Mouse (Mus musculus): ENCODE data around the gene Cul7. TPM values are rescaled to one million over a fixed set of nuclear protein-coding genes. Genes with fewer than 3 reads are reported as not detected.
A peak's percentile ranks its signal among the peaks of the same experiment; 100 is the strongest.

Cul7 gene
- polyA plus RNA-seq (2016; fragmentation: Nextera tagmentation; extraction: Ambion mirVana) = 42.0 and 45.2 TPM in 2 replicates

DNA sequence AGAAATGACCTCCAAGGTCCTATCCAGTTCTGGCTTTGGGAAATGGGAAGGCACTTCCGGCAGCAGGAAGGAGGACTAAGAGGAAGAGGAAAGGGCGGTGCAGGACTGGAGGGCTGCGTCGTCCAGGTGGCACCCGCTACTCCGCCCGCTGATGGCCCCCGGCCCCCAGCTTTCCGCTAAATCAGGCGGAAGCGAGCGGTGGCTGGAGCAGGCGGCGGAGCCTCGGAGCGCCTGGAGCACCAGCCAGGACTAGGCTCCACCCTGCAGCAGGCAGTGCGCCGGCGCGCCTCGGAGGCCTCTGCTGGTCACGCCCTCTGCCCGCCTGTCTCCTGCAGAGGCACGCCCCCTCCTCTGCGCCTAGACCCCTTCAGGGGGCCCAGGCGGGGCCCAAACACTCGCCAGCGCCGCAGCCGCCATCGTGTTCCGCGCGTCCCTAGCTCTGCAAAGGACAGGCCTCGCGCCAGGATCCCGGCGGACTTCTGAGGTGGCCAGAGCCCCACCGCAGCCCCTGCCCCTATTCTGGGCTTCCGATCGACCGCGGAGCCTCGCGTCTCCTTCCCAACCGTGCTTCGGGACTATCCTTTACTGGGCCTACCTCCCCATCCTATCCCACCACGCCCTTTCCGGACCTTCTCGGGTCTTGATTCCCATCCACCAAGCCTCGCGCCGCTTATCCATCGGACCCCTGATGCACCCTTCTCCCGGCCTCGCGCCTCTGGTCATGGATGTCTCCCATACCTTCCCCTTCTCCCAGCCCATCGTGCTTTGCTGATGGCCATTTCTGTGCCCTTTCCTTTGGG lies at the start of gene Cul7:
Cul7 (plus strand) TSS at position 106 of the 800 bp plus-strand sequence.
- H3K27me3 ChIP-seq (replicated peaks) = no peaks in the 10 kb centered on the region
- WGBS = under 1% methylated on average over 58 of the region's 58 CpGs
- ATAC-seq (ENCODE audit: low FRiP score, low read depth) = peak; percentile 89
- H3K4me1 ChIP-seq = peaks cover 46% of the 10 kb centered on the region
- peak within 1 kb of the TSS; percentile 92 for H3K27ac ChIP-seq
- no peaks in the 10 kb centered on the region for H3K9me3 ChIP-seq
- H3K36me3 ChIP-seq = peaks cover 44% of the 10 kb centered on the region
- peak within 1 kb of the TSS; percentile 67 for H3K4me3 ChIP-seq
- peak within 1 kb of the TSS; percentile 91 for H3K4me2 ChIP-seq (replicated peaks)
- H3K9ac ChIP-seq = peak within 1 kb of the TSS; percentile 92

DNA sequence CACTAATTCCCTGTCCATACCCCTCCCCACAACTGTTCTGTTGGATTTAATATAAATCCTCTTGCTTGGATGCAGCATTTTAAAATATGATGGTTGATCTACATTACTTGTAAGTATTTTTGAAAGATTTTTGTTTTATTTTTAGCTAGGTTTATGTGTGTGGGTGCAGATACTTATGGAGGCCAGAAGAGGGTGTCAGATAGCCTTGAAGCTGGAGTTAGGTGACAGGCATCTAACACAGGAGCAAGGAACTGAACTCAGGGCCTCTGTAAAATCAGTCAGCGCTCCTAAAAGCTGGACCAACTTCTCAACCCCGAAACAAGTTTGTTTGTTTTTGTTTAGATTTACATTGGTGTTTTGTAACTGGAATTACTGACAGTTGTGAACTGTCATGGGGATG lies 49.6 kb upstream of the Cul7 start:
- H3K27ac ChIP-seq = no peak overlapping the region
- 96% methylated on average over 2 of the region's 2 CpGs for WGBS
- no peaks in the 10 kb centered on the region for H3K27me3 ChIP-seq (replicated peaks)
- H3K9me3 ChIP-seq = no peaks in the 10 kb centered on the region
- H3K4me3 ChIP-seq = no peak overlapping the region
- no peak for ATAC-seq (ENCODE audit: low FRiP score, low read depth)
- H3K9ac ChIP-seq = no peak overlapping the region
- H3K36me3 ChIP-seq = peaks cover 8% of the 10 kb centered on the region; the same call in 1 of the 2 replicates
- H3K4me1 ChIP-seq = peaks cover 17% of the 10 kb centered on the region
- no peak overlapping the region for H3K4me2 ChIP-seq (replicated peaks)

DNA sequence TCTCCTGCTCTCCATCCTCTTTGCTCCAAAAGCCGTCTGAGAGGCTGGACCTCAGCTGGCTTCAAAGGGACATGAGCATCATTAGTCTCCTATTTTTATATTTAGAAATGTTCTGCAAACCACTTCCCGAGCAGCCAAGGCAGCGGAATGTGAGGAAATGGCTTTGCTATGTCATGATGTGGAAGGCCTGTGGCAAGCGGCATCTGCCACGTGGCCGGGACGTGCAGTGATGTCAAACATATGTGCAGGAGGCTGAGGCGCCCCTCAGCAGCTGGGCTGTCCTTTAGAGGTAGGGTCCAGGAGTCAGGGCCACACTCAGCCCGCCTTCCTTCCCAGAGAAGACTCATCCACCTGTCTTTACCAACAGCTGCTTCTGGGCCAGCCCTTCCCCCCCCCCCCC lies 47.9 kb upstream of the Cul7 start:
- no peak overlapping the region for H3K4me3 ChIP-seq
- no peak overlapping the region for H3K4me2 ChIP-seq (replicated peaks)
- no peak for ATAC-seq (ENCODE audit: low FRiP score, low read depth)
- no peak overlapping the region for H3K27ac ChIP-seq
- no peaks in the 10 kb centered on the region for H3K27me3 ChIP-seq (replicated peaks)
- 0 out of 2 replicates have a peak, but pooled peaks cover 4% of the 10 kb centered on the region for H3K36me3 ChIP-seq
- no peaks in the 10 kb centered on the region for H3K9me3 ChIP-seq
- WGBS = 72% methylated on average over 9 of the region's 9 CpGs
- H3K9ac ChIP-seq = no peak overlapping the region
- peaks cover 18% of the 10 kb centered on the region for H3K4me1 ChIP-seq

DNA sequence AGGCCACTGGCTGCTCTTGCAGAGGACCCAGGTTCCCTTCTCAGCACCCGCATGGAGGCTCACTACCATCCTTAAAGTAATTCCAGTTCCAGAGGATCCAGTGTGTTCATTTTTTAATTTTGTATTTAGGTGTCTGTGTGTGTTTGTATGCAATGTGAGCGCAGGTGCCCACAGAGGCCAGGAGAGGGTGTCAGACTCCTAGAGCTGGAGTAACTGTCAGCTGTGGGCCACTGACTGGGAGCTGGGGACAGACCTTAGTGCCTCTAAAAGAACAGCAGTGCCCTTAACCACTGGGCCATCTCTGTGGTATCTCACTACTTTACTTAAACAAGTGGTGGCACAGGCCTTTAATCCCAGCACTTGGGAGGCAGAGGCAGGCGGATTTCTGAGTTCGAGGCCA lies 46.9 kb upstream of the Cul7 start:
- H3K4me3 ChIP-seq = no peak overlapping the region
- H3K9ac ChIP-seq = no peak overlapping the region
- H3K4me2 ChIP-seq (replicated peaks) = no peak overlapping the region
- WGBS = 94% methylated on average over 4 of the region's 4 CpGs
- ATAC-seq (ENCODE audit: low FRiP score, low read depth) = no peak
- peaks cover 18% of the 10 kb centered on the region for H3K4me1 ChIP-seq
- no peaks in the 10 kb centered on the region for H3K36me3 ChIP-seq
- no peaks in the 10 kb centered on the region for H3K9me3 ChIP-seq
- no peaks in the 10 kb centered on the region for H3K27me3 ChIP-seq (replicated peaks)
- H3K27ac ChIP-seq = no peak overlapping the region

DNA sequence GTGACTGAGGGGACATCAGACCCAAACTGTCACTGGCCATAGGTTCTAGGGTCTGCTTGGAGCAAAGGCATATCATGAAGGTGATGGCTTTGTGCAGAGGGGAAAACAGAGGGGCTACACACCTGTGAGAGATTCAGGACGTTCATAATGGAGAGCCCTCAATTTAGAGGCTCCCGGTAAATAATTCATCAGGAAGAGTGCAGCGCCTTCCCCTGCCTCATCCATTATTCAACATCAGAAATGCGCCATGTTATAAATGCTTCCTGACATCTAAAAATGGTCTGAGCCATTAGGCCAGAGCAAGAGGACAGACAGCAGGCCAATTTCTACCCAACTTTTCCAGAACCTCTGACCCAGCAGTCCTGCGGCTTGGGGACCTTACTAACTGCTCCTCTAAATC lies 45.0 kb upstream of the Cul7 start:
- WGBS = 45% methylated on average over 5 of the region's 5 CpGs
- H3K4me1 ChIP-seq = peaks cover 26% of the 10 kb centered on the region
- no peak overlapping the region for H3K9ac ChIP-seq
- H3K4me2 ChIP-seq (replicated peaks) = 0 out of 2 replicates have a peak overlapping the region, but pooled peaks have one; percentile 28
- H3K27ac ChIP-seq = 0 out of 2 replicates have a peak overlapping the region, but pooled peaks have one; percentile 42
- H3K4me3 ChIP-seq = no peak overlapping the region
- ATAC-seq (ENCODE audit: low FRiP score, low read depth) = no peak
- H3K9me3 ChIP-seq = no peaks in the 10 kb centered on the region
- no peaks in the 10 kb centered on the region for H3K27me3 ChIP-seq (replicated peaks)
- no peaks in the 10 kb centered on the region for H3K36me3 ChIP-seq

DNA sequence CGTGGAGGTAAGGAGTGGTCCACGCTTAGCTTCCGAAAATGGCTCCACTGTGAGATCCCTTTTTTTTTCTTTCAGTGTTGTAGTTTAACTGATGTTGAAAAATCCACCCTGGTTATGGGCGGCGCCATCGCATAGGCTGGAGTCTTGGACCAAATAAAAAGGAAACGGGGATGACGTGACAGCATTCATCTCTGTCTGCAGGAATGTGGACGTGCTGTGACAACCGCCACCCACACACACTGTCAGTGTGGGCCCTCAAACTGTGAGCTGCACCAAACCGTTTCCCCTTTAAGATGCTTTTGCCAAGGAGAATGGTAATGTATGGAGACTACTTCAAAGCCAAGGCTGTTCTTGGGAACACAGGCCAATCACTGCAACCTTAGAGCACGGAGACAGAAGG lies 44.1 kb upstream of the Cul7 start:
- Histone ChIP-seq H3K9me3 (no peaks in the 10 kb centered on the region), H3K4me2 (replicated peaks) (no peak overlapping the region), H3K9ac (no peak overlapping the region), H3K4me1 (peaks cover 30% of the 10 kb centered on the region), H3K4me3 (no peak overlapping the region), H3K36me3 (no peaks in the 10 kb centered on the region), H3K27me3 (replicated peaks) (no peaks in the 10 kb centered on the region), H3K27ac (no peak overlapping the region)
- WGBS = 84% methylated on average over 12 of the region's 12 CpGs
- ATAC-seq (ENCODE audit: low FRiP score, low read depth) = no peak

DNA sequence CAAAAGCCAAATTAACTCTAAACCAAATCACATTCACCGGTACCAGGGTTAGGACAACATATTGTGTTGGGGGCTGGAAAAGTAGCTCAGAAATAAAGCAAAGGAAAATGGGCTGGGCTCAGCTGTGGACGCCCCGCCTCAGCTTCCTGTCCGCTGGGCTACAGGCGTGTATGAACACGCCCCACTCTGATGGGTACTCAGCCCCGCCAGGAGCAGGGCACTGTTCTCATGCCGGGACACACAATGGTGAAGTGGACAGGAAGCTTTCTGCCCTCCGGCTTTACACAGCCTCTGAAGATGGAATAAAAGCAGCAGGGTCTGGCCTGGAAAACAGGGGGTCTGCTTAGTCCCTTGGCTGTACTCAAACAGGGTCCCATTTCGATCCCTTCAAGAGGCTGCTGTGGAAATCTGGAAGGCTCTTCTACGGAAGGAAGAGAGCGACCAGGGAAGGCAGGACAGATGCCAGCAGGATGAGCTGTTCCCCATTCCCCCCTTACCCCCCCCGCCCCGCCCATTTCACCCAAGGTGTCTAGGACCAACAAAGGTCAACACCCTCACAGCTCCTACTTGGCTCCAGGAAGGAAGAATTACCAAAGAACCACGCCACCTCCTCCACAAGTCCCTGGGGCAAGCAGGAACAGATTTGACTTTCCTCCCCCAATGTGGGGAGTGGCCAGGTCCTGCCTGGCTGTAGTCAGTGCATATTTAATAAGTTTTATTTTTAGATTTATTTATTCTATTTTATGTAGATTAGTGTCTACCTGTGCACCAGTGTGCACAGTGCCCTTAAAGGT lies 40.2 kb upstream of the Cul7 start:
- 46% methylated on average over 15 of the region's 15 CpGs for WGBS
- no peaks in the 10 kb centered on the region for H3K9me3 ChIP-seq
- no peak overlapping the region for H3K9ac ChIP-seq
- H3K36me3 ChIP-seq = no peaks in the 10 kb centered on the region
- peaks cover 44% of the 10 kb centered on the region for H3K4me1 ChIP-seq
- no peaks in the 10 kb centered on the region for H3K27me3 ChIP-seq (replicated peaks)
- no peak overlapping the region for H3K4me3 ChIP-seq
- peak overlapping the region; percentile 3; the same call in 1 of the 2 replicates for H3K4me2 ChIP-seq (replicated peaks)
- H3K27ac ChIP-seq = no peak overlapping the region
- no peak for ATAC-seq (ENCODE audit: low FRiP score, low read depth)

DNA sequence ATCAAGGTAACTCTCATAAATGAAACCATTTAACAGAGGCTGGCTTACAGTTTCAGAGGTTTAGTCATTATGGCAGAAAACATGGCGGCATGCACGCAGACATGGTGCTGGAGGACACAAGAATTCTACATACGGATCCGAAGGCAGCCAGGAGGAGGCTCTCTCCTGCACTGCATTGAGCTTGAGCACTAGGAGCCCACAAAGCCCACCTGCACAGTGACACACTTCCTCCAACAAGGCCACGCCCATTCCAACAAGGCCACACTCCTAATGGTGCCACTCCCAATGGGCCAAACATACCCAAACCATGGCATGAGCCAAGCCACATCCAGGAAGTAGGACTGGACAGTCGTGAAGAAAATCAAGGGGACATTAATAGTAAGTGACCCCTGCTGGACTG lies 38.8 kb upstream of the Cul7 start:
- Histone ChIP-seq H3K9me3 (no peaks in the 10 kb centered on the region), H3K27me3 (replicated peaks) (no peaks in the 10 kb centered on the region), H3K27ac (no peak overlapping the region), H3K4me2 (replicated peaks) (no peak overlapping the region), H3K4me1 (peaks cover 38% of the 10 kb centered on the region), H3K9ac (no peak overlapping the region), H3K36me3 (no peaks in the 10 kb centered on the region), H3K4me3 (no peak overlapping the region)
- no peak for ATAC-seq (ENCODE audit: low FRiP score, low read depth)
- 93% methylated on average over 6 of the region's 6 CpGs for WGBS

DNA sequence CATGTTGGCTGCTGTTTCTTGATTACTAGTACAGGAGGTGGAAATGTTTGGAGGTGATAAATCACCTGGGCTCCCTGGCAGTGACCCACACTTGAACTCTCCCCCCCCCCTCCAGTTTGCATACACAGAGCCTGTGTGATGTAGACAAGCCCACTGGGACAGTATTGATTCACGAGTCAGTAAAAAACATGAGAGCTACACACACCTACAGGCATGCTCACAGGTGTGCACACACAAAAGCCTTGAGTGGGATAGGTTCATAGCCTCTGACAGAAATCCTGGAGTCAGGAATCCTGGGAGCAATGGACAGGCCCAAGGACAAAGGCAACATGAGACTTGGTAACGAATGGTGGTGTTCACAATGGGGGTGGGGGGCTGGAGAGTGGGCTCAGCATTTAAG lies 37.9 kb upstream of the Cul7 start:
- no peak overlapping the region for H3K27ac ChIP-seq
- 42% methylated on average over 2 of the region's 2 CpGs for WGBS
- peaks cover 43% of the 10 kb centered on the region for H3K4me1 ChIP-seq
- 0 out of 2 replicates have a peak overlapping the region, but pooled peaks have one; percentile 14 for H3K4me2 ChIP-seq (replicated peaks)
- no peaks in the 10 kb centered on the region for H3K27me3 ChIP-seq (replicated peaks)
- ATAC-seq (ENCODE audit: low FRiP score, low read depth) = no peak
- H3K9me3 ChIP-seq = no peaks in the 10 kb centered on the region
- no peaks in the 10 kb centered on the region for H3K36me3 ChIP-seq
- no peak overlapping the region for H3K9ac ChIP-seq
- no peak overlapping the region for H3K4me3 ChIP-seq

DNA sequence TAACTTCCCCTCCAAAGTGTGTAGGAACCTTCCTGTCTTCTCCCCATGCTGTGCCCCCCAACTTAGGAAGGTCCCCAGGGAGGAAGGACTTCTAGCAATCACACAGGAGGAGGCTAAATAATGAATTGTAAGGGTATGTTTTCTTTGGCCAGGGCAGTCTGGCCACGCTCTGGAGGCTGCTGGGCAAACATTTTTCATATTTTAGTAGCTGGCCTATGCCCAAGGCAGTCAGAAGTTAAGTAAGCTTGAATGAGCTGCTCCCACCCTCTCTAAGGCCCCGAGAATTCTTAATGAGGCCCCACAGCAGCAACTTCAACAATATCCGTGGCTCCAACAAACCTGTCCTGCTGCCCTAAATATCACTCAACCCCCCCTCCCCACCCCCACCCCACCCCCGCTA lies 37.3 kb upstream of the Cul7 start:
- 17% methylated on average over 4 of the region's 4 CpGs for WGBS
- H3K27ac ChIP-seq = no peak overlapping the region

DNA sequence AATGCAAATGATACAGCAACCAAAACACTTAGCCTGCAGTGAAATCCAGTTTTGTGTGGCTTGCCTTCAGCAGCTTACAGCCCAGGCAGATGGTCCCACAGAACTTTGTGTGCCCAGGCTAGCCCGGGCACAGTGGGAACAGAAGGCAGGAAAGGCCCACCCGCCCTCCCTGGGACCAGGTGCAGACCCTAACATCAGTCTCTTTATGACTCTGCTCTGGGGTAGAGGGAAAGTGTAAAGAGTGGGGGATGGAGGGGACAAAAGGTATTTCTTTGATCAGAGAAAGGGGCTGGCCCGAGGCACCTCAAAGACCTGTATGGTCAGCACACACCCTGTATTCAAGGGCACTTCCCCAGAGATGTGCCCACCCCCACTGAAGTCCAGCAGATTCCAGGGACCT lies 36.9 kb upstream of the Cul7 start:
- no peak for ATAC-seq (ENCODE audit: low FRiP score, low read depth)

More for the DNA sequence above, 37.3 kb upstream of the Cul7 start:
- Histone ChIP-seq H3K9ac (no peak overlapping the region), H3K4me3 (no peak overlapping the region), H3K36me3 (no peaks in the 10 kb centered on the region), H3K27me3 (replicated peaks) (no peaks in the 10 kb centered on the region), H3K4me1 (peaks cover 49% of the 10 kb centered on the region), H3K4me2 (replicated peaks) (0 out of 2 replicates have a peak overlapping the region, but pooled peaks have one; percentile 14), H3K9me3 (no peaks in the 10 kb centered on the region)
- ATAC-seq (ENCODE audit: low FRiP score, low read depth) = no peak

DNA sequence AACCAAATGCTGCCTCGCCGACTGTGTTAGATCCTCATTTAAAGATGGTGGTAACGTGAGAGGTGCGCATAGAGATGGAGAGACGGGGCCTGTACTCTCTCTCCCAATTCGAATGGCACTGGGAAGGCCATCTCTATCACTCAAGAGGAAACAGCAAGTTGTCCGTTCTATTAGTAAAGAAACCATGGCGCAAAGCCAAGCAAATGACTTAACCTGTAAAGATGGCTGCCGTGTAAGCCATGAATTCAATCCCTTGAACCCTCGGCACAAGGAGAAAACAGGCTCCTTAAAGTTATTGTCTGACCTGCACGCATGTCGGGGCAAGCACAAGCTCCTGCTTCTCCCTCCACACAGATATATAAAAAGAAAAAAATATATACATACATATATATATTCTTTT lies 32.3 kb upstream of the Cul7 start:
- no peak overlapping the region for H3K27ac ChIP-seq
- no peak overlapping the region for H3K4me3 ChIP-seq
- H3K27me3 ChIP-seq (replicated peaks) = no peaks in the 10 kb centered on the region

More for the DNA sequence above, 36.9 kb upstream of the Cul7 start:
- no peak overlapping the region for H3K4me3 ChIP-seq
- 17% methylated on average over 3 of the region's 3 CpGs for WGBS
- no peaks in the 10 kb centered on the region for H3K27me3 ChIP-seq (replicated peaks)
- no peaks in the 10 kb centered on the region for H3K36me3 ChIP-seq
- no peak overlapping the region for H3K27ac ChIP-seq
- no peak overlapping the region for H3K9ac ChIP-seq
- no peak overlapping the region for H3K4me2 ChIP-seq (replicated peaks)
- H3K9me3 ChIP-seq = no peaks in the 10 kb centered on the region
- peaks cover 53% of the 10 kb centered on the region for H3K4me1 ChIP-seq

More for the DNA sequence above, 32.3 kb upstream of the Cul7 start:
- Histone ChIP-seq H3K9ac (no peak overlapping the region), H3K36me3 (no peaks in the 10 kb centered on the region), H3K4me2 (replicated peaks) (peak overlapping the region; percentile 39), H3K9me3 (no peaks in the 10 kb centered on the region), H3K4me1 (peaks cover 74% of the 10 kb centered on the region)
- no peak for ATAC-seq (ENCODE audit: low FRiP score, low read depth)
- WGBS = 24% methylated on average over 12 of the region's 12 CpGs
